Mouse (Mus musculus) cortical plate, adult 2 months (tissue): Measurements from ENCODE around the gene Npvf. TPM values are rescaled to one million over a fixed set of nuclear protein-coding genes. Genes with fewer than 3 reads are reported as not detected.

ENCODE experiments used
- H3K27ac ChIP-seq: fragments of 200-500 bp; 2 replicates; pipeline ENCODE4 v1.5.1; 2012; ENCODE audit warnings: low read length, control low read depth, inconsistent platforms; ENCODE audit not compliant: insufficient read depth
- H3K4me1 ChIP-seq: fragments of 200-500 bp; 2 replicates; pipeline ENCODE4 v1.6.1; 2011; ENCODE audit warnings: low read length; ENCODE audit not compliant: control insufficient read depth, insufficient read depth
- H3K4me3 ChIP-seq: fragments of 200-500 bp; 2 replicates; pipeline ENCODE4 v1.5.1; 2011; ENCODE audit warnings: mild to moderate bottlenecking, low read length, control low read depth; ENCODE audit not compliant: insufficient read depth
- CTCF ChIP-seq: fragments of 200-500 bp; IDR thresholded peaks from 2 replicates; pipeline ENCODE4 v1.5.1; 2011; ENCODE audit warnings: mild to moderate bottlenecking, control low read depth, low read length; ENCODE audit not compliant: insufficient read depth; ENCODE audit errors: extremely low read depth
- POLR2A ChIP-seq: fragments of 200-500 bp; IDR thresholded peaks from 2 replicates; pipeline ENCODE4 v1.6.1; 2011; ENCODE audit warnings: mild to moderate bottlenecking, low read length, control low read depth; ENCODE audit not compliant: insufficient read depth; ENCODE audit errors: extremely low read depth
- polyA plus RNA-seq: library from polyadenylated mRNA; depleted of rRNA; stranded (reverse); fragments of >200 nt; gene quantifications from 2 replicates; pipeline ENCODE4 v1.2.3, GENCODE M21; 2012; rRNA removed

The Npvf gene
- polyA plus RNA-seq: 0.13 TPM in 1 of 2 replicates, not detected in the other

GRCm38 (mm10) chr6:50654356-50654755, at the start of gene Npvf:
Npvf (minus strand) TSS chr6:50654439.
- Histone ChIP-seq H3K4me1 (no peaks in the 10 kb centered on the region), H3K27ac (no peak within 1 kb of the TSS), H3K4me3 (no peak within 1 kb of the TSS)
- TF ChIP-seq CTCF (no peak), POLR2A (no peak)

- no peaks in the 10 kb centered on the region for H3K4me1 ChIP-seq
- H3K4me3 ChIP-seq: no peak overlapping the region
- no peak overlapping the region for H3K27ac ChIP-seq
- TF ChIP-seq CTCF (no peak), POLR2A (no peak)
These were observed 35.0 kb upstream of the Npvf start for GRCm38 (mm10) chr6:50689121-50689815.

GRCm38 (mm10) chr6:50684646-50685415, 30.6 kb upstream of the Npvf start:
- TF ChIP-seq CTCF: no peak
- no peak for TF ChIP-seq POLR2A
- Histone ChIP-seq H3K27ac (no peak overlapping the region), H3K4me3 (no peak overlapping the region), H3K4me1 (no peaks in the 10 kb centered on the region)

- H3K4me3 ChIP-seq: no peak overlapping the region
- H3K4me1 ChIP-seq: no peaks in the 10 kb centered on the region
- TF ChIP-seq POLR2A (no peak), CTCF (no peak)
- H3K27ac ChIP-seq: no peak overlapping the region
These were observed 27.3 kb upstream of the Npvf start for GRCm38 (mm10) chr6:50681491-50681890.

GRCm38 (mm10) chr6:50680224-50681215, 26.3 kb upstream of the Npvf start:
- H3K4me3 ChIP-seq: no peak overlapping the region
- TF ChIP-seq CTCF (no peak), POLR2A (no peak)
- H3K27ac ChIP-seq: no peak overlapping the region

GRCm38 (mm10) chr6:50679486-50679828, 25.2 kb upstream of the Npvf start:
- Histone ChIP-seq H3K4me1 (no peaks in the 10 kb centered on the region), H3K27ac (no peak overlapping the region), H3K4me3 (no peak overlapping the region)
- TF ChIP-seq CTCF (no peak), POLR2A (no peak)

More at GRCm38 (mm10) chr6:50680224-50681215, 26.3 kb upstream of the Npvf start:
- no peaks in the 10 kb centered on the region for H3K4me1 ChIP-seq

- no peak for TF ChIP-seq POLR2A
- peak; percentile 93 for TF ChIP-seq CTCF
These were observed 24.7 kb upstream of the Npvf start for GRCm38 (mm10) chr6:50678826-50679485.

GRCm38 (mm10) chr6:50671191-50671590, 17.0 kb upstream of the Npvf start:
- Histone ChIP-seq H3K4me3 (no peak overlapping the region), H3K4me1 (no peaks in the 10 kb centered on the region), H3K27ac (no peak overlapping the region)
- TF ChIP-seq POLR2A (no peak), CTCF (no peak)

More at GRCm38 (mm10) chr6:50678826-50679485, 24.7 kb upstream of the Npvf start:
- no peak overlapping the region for H3K4me3 ChIP-seq
- no peak overlapping the region for H3K27ac ChIP-seq
- H3K4me1 ChIP-seq: no peaks in the 10 kb centered on the region

- Histone ChIP-seq H3K4me3 (no peak overlapping the region), H3K27ac (no peak overlapping the region), H3K4me1 (no peaks in the 10 kb centered on the region)
These were observed 12.7 kb upstream of the Npvf start for GRCm38 (mm10) chr6:50666937-50667336.

More at GRCm38 (mm10) chr6:50666937-50667336, 12.7 kb upstream of the Npvf start:
- TF ChIP-seq CTCF: no peak
- no peak for TF ChIP-seq POLR2A
